ENCODE assay signal across 18 mouse cellular contexts in the genomic region with DNA sequence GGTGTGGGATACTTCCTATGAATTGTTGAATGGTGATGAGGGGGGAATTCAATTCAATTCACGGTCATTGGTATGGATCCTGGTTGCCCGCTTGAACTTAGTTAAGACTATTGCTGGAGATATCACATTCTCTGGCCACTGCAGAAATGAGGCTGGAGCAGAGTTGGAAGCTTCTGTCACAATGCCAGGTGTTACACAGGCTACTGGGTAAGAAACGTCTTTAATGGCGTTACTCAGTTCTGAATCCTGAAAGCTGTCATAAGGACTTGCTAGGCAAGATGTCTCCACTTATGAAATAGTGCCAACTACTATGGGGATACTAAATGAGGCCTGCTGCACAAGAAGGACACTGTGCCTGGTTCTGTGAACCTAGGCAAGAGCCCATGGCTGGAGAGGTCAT. TPM values are rescaled to one million over a fixed set of nuclear protein-coding genes. Genes with fewer than 3 reads are reported as not detected.
DNase-seq lines count a peak whose midpoint lies in the region; ATAC-seq lines count a peak whose summit lies in the region.
"Had no signal": no experiment of that assay in that cellular context is flagged by ENCODE, and none has a peak within 500 bp of the region (broad histone marks: within the 10 kb centered on the region; RNA-seq: fewer than 3 reads in every experiment).

No protein-coding gene starts in this region.

- no peak overlapping the region for H3K27ac ChIP-seq in hindbrain, embryonic 15.5 days (replicated peaks)
- no peak overlapping the region for H3K27ac ChIP-seq in hindbrain, embryonic 14.5 days
- H3K27ac ChIP-seq in midbrain, embryonic 11.5 days (ENCODE audit: low read depth, low read length) = no peak overlapping the region
- H3K27ac ChIP-seq in midbrain, embryonic 16.5 days (ENCODE audit: low read length) = no peak overlapping the region
- H3K27ac ChIP-seq: embryonic facial prominence, embryonic 10.5 days; embryonic facial prominence, embryonic 12.5 days; forebrain, embryonic 13.5 days; forebrain, embryonic 15.5 days had no signal

- H3K36me3 ChIP-seq in hindbrain, embryonic 15.5 days = peaks cover 29% of the 10 kb centered on the region
- H3K36me3 ChIP-seq in hindbrain, embryonic 14.5 days (replicated peaks; ENCODE audit: control insufficient read depth, insufficient read depth) = peaks cover 48% of the 10 kb centered on the region
- no peaks in the 10 kb centered on the region for H3K36me3 ChIP-seq in midbrain, embryonic 11.5 days (ENCODE audit: control insufficient read depth, insufficient read depth, low read length)
- H3K36me3 ChIP-seq in midbrain, embryonic 16.5 days (ENCODE audit: control insufficient read depth, insufficient read depth, low read length) = peaks cover 22% of the 10 kb centered on the region

- no peak overlapping the region for H3K9ac ChIP-seq in hindbrain, embryonic 15.5 days
- H3K9ac ChIP-seq in hindbrain, embryonic 14.5 days = no peak overlapping the region
- no peak overlapping the region for H3K9ac ChIP-seq in midbrain, embryonic 11.5 days (ENCODE audit: low read length)
- no peak overlapping the region for H3K9ac ChIP-seq in midbrain, embryonic 16.5 days (ENCODE audit: low read depth, low read length)
- H3K9ac ChIP-seq: embryonic facial prominence, embryonic 12.5 days; forebrain, embryonic 13.5 days; forebrain, embryonic 15.5 days; forebrain, postnatal 0 days had no signal

- WGBS in hindbrain, embryonic 15.5 days = 93% methylated on average over 4 of the region's 4 CpGs
- WGBS in hindbrain, embryonic 14.5 days = 91% methylated on average over 4 of the region's 4 CpGs
- WGBS in midbrain, embryonic 11.5 days = 94% methylated on average over 4 of the region's 4 CpGs
- WGBS in midbrain, embryonic 16.5 days = 94% methylated on average over 4 of the region's 4 CpGs

- no peaks in the 10 kb centered on the region for H3K27me3 ChIP-seq in hindbrain, embryonic 15.5 days
- no peaks in the 10 kb centered on the region for H3K27me3 ChIP-seq in hindbrain, embryonic 14.5 days (ENCODE audit: control insufficient read depth, insufficient read depth, low read length)
- H3K27me3 ChIP-seq in midbrain, embryonic 11.5 days (ENCODE audit: control insufficient read depth, insufficient read depth, low read length) = no peaks in the 10 kb centered on the region
- H3K27me3 ChIP-seq in midbrain, embryonic 16.5 days (ENCODE audit: control insufficient read depth, insufficient read depth, low read depth, low read length) = no peaks in the 10 kb centered on the region
- H3K27me3 ChIP-seq: embryonic facial prominence, embryonic 12.5 days; forebrain, embryonic 13.5 days; forebrain, embryonic 15.5 days had no signal

- 0 out of 2 replicates have a peak, but pooled peaks have one; percentile 16 for ATAC-seq in hindbrain, embryonic 15.5 days (ENCODE audit: low FRiP score, low read depth)
- ATAC-seq in hindbrain, embryonic 14.5 days (ENCODE audit: low FRiP score) = no peak
- ATAC-seq in midbrain, embryonic 11.5 days (ENCODE audit: low FRiP score) = no peak
- ATAC-seq in midbrain, embryonic 16.5 days = no peak
- ATAC-seq in frontal cortex, adult (ENCODE audit: low TSS enrichment) = no peak
- ATAC-seq: forebrain, embryonic 15.5 days; forebrain, postnatal 0 days had no signal

- no peaks in the 10 kb centered on the region for H3K4me1 ChIP-seq in hindbrain, embryonic 15.5 days (replicated peaks)
- H3K4me1 ChIP-seq in hindbrain, embryonic 14.5 days (replicated peaks; ENCODE audit: control insufficient read depth, insufficient read depth, low read length) = no peaks in the 10 kb centered on the region
- H3K4me1 ChIP-seq in midbrain, embryonic 11.5 days (ENCODE audit: control insufficient read depth, insufficient read depth, low read length) = no peaks in the 10 kb centered on the region
- H3K4me1 ChIP-seq in midbrain, embryonic 16.5 days (ENCODE audit: control insufficient read depth, insufficient read depth, low read length) = no peaks in the 10 kb centered on the region; the same call in 1 of the 2 replicates
- H3K4me1 ChIP-seq: embryonic facial prominence, embryonic 10.5 days; embryonic facial prominence, embryonic 12.5 days; forebrain, embryonic 13.5 days; forebrain, embryonic 15.5 days had no signal

- no peak for DNase-seq in hindbrain, embryonic 14.5 days (ENCODE audit: low spot score)
- DNase-seq in midbrain, embryonic 11.5 days (ENCODE audit: low spot score, missing footprints) = peak; percentile 57
- DNase-seq: adrenal gland, adult 8-10 months; adrenal gland, postnatal 14 days; adrenal gland, postnatal 36 days; cerebellum, adult 11-12 months; cerebellum, adult 2 months; cerebellum, adult 9-10 months; cerebellum, postnatal 10 days; cerebellum, postnatal 25 days; forebrain, postnatal 0 days had no signal

- H3K4me3 ChIP-seq in hindbrain, embryonic 15.5 days = no peak overlapping the region
- no peak overlapping the region for H3K4me3 ChIP-seq in hindbrain, embryonic 14.5 days (replicated peaks; ENCODE audit: low read length)
- no peak overlapping the region for H3K4me3 ChIP-seq in midbrain, embryonic 11.5 days (ENCODE audit: low read depth, low read length)
- H3K4me3 ChIP-seq in midbrain, embryonic 16.5 days (ENCODE audit: low read depth, low read length) = no peak overlapping the region
- H3K4me3 ChIP-seq: embryonic facial prominence, embryonic 10.5 days; embryonic facial prominence, embryonic 12.5 days; forebrain, embryonic 13.5 days; forebrain, embryonic 15.5 days had no signal

- H3K9me3 ChIP-seq in hindbrain, embryonic 15.5 days = no peaks in the 10 kb centered on the region
- H3K9me3 ChIP-seq in hindbrain, embryonic 14.5 days (ENCODE audit: control insufficient read depth, low read length) = no peaks in the 10 kb centered on the region
- no peaks in the 10 kb centered on the region for H3K9me3 ChIP-seq in midbrain, embryonic 11.5 days (ENCODE audit: control insufficient read depth, low read length)
- H3K9me3 ChIP-seq in midbrain, embryonic 16.5 days (replicated peaks; ENCODE audit: control insufficient read depth, low read length, poor library complexity, severe bottlenecking) = no peaks in the 10 kb centered on the region
- H3K9me3 ChIP-seq: embryonic facial prominence, embryonic 10.5 days; embryonic facial prominence, embryonic 12.5 days; forebrain, embryonic 13.5 days; forebrain, embryonic 15.5 days had no signal

- no peak overlapping the region for H3K4me2 ChIP-seq in hindbrain, embryonic 15.5 days
- no peak overlapping the region for H3K4me2 ChIP-seq in hindbrain, embryonic 14.5 days (replicated peaks)
- H3K4me2 ChIP-seq in midbrain, embryonic 11.5 days = no peak overlapping the region
- no peak overlapping the region for H3K4me2 ChIP-seq in midbrain, embryonic 16.5 days (ENCODE audit: low read length)
- H3K4me2 ChIP-seq: embryonic facial prominence, embryonic 12.5 days; forebrain, embryonic 13.5 days; forebrain, embryonic 15.5 days had no signal

RNA-seq across cellular contexts. Expression of a gene that starts 11.0 kb away (rescaled TPM):
- 660 and 679 TPM in 2 replicates for polyA plus RNA-seq in hindbrain, embryonic 15.5 days (2015; fragmentation: Nextera tagmentation; extraction: Ambion mirVana)
- 736 and 803 TPM in 2 replicates for polyA plus RNA-seq in hindbrain, embryonic 14.5 days (2014; fragmentation: Nextera tagmentation; extraction: Ambion mirVana)
- 305 and 315 TPM in 2 replicates for polyA plus RNA-seq in midbrain, embryonic 11.5 days (2014; fragmentation: Nextera tagmentation; extraction: Ambion mirVana)
- 688 and 753 TPM in 2 replicates for polyA plus RNA-seq in midbrain, embryonic 16.5 days (2015; fragmentation: Nextera tagmentation; extraction: Ambion mirVana)
